In genomic region chr1:90557140-90557539, GRCm38 (mm10) we compare ENCODE assay signal across 11 mouse cellular contexts. TPM values are rescaled to one million over a fixed set of nuclear protein-coding genes. Genes with fewer than 3 reads are reported as not detected.
A peak's percentile ranks its signal among the peaks of the same experiment; 100 is the strongest.
DNase-seq lines count a peak whose midpoint lies in the region; ATAC-seq and TF ChIP-seq lines count a peak whose summit lies in the region.
"Had no signal": no experiment of that assay in that cellular context is flagged by ENCODE, and none has a peak within 500 bp of the region (broad histone marks: within the 10 kb centered on the region; RNA-seq: fewer than 3 reads in every experiment).

No protein-coding gene starts in this region.

- in situ Hi-C loops in ES-E14 (cut with MboI; ENCODE audit: low sequenced_read_pairs in 2 of 2, unreplicated experiment in 2 of 2) = no loop called here

- no peak overlapping the region for H3K9ac ChIP-seq in ES-E14 (ENCODE audit: insufficient read depth, low read depth, low read length, poor library complexity, severe bottlenecking)
- H3K9ac ChIP-seq in limb, embryonic 11.5 days (ENCODE audit: low read length) = no peak overlapping the region
- H3K9ac ChIP-seq: hindbrain, embryonic 15.5 days had no signal

- ATAC-seq in limb, embryonic 11.5 days (ENCODE audit: insufficient number of reproducible peaks, low FRiP score, low TSS enrichment, low read depth) = no peak

- H3K4me2 ChIP-seq in limb, embryonic 11.5 days (ENCODE audit: low read depth, severe bottlenecking) = no peak overlapping the region
- H3K4me2 ChIP-seq: hindbrain, embryonic 15.5 days had no signal

- H3K27me3 ChIP-seq in heart, embryonic 10.5 days (ENCODE audit: insufficient read depth, poor library complexity, severe bottlenecking) = no peaks in the 10 kb centered on the region
- H3K27me3 ChIP-seq in limb, embryonic 11.5 days (ENCODE audit: control insufficient read depth, insufficient read depth, low read length) = no peaks in the 10 kb centered on the region
- H3K27me3 ChIP-seq: hindbrain, embryonic 15.5 days had no signal

- no peak overlapping the region for H3K27ac ChIP-seq in heart, embryonic 10.5 days
- H3K27ac ChIP-seq in ES-E14 (ENCODE audit: insufficient read depth, low read depth, low read length, poor library complexity, severe bottlenecking) = no peak overlapping the region
- no peak overlapping the region for H3K27ac ChIP-seq in limb, embryonic 11.5 days (replicated peaks; ENCODE audit: low read depth, low read length)
- H3K27ac ChIP-seq: hindbrain, embryonic 15.5 days had no signal

- no peak overlapping the region for H3K4me3 ChIP-seq in heart, embryonic 10.5 days
- H3K4me3 ChIP-seq in ES-E14 (ENCODE audit: insufficient read depth in 1 of 2, low read depth in 1 of 2, low read length in 2 of 2, poor library complexity in 1 of 2, severe bottlenecking in 1 of 2) = no peak overlapping the region
- no peak overlapping the region for H3K4me3 ChIP-seq in limb, embryonic 11.5 days (ENCODE audit: low read depth, low read length)
- H3K4me3 ChIP-seq: hindbrain, embryonic 15.5 days had no signal

- H3K4me1 ChIP-seq in heart, embryonic 10.5 days = peaks cover 10% of the 10 kb centered on the region
- H3K4me1 ChIP-seq in ES-E14 (ENCODE audit: control insufficient read depth in 2 of 2, insufficient read depth in 2 of 2, low read length in 2 of 2, poor library complexity in 1 of 2) = no peaks in the 10 kb centered on the region
- H3K4me1 ChIP-seq in limb, embryonic 11.5 days (ENCODE audit: control insufficient read depth, insufficient read depth, low read length) = no peaks in the 10 kb centered on the region
- H3K4me1 ChIP-seq: hindbrain, embryonic 15.5 days had no signal

- no peaks in the 10 kb centered on the region for H3K9me3 ChIP-seq in heart, embryonic 10.5 days
- no peaks in the 10 kb centered on the region for H3K9me3 ChIP-seq in ES-E14 (ENCODE audit: control insufficient read depth, insufficient read depth, low read depth, low read length)
- no peaks in the 10 kb centered on the region for H3K9me3 ChIP-seq in limb, embryonic 11.5 days (ENCODE audit: control insufficient read depth, low read length)
- H3K9me3 ChIP-seq: hindbrain, embryonic 15.5 days had no signal

- peak; percentile 25 for DNase-seq in heart, postnatal 4 days
- DNase-seq in heart, embryonic 10.5 days (ENCODE audit: low spot score) = no peak
- peak; percentile 11 for DNase-seq in lung, postnatal 10 days
- DNase-seq in lung, postnatal 25 days (ENCODE audit: low spot score) = no peak
- DNase-seq in ES-E14 (ENCODE audit: low read depth, low spot score) = peak; percentile 48
- DNase-seq in limb, embryonic 11.5 days (ENCODE audit: low spot score) = peak; percentile 55
- no peak for DNase-seq in ovary, postnatal 14 days (ENCODE audit: low spot score)
- DNase-seq in embryo, embryonic 9.5 days (ENCODE audit: extremely low spot score) = no peak
- DNase-seq: heart, adult 11 months; layer of hippocampus, postnatal 36 days had no signal

- H3K36me3 ChIP-seq in heart, embryonic 10.5 days = no peaks in the 10 kb centered on the region
- H3K36me3 ChIP-seq in ES-E14 (ENCODE audit: control insufficient read depth, insufficient read depth, low read length, poor library complexity, severe bottlenecking) = no peaks in the 10 kb centered on the region
- no peaks in the 10 kb centered on the region for H3K36me3 ChIP-seq in limb, embryonic 11.5 days (ENCODE audit: control insufficient read depth, insufficient read depth, low read length)
- H3K36me3 ChIP-seq: hindbrain, embryonic 15.5 days had no signal

- 82% methylated on average over 1 of the region's 1 CpGs for WGBS in heart, embryonic 10.5 days
- WGBS in limb, embryonic 11.5 days = 84% methylated on average over 1 of the region's 1 CpGs

TF ChIP-seq in ES-E14, 5 proteins besides CTCF, POLR2A, EP300 and RAD21:
- TF ChIP-seq MAFK (IDR thresholded peaks at IDR 0.05; ENCODE audit: insufficient read depth, low read depth, low read length) = no peak
- TF ChIP-seq ZC3H11A (IDR thresholded peaks at IDR 0.05; ENCODE audit: borderline replicate concordance, low read depth, low read length) = peak; percentile 75
TF ChIP-seq in ES-E14: peak in this region for 1.

RNA-seq across cellular contexts. Expression of gene Cops8, which starts 45.6 kb away (rescaled TPM):
- 10 to 100 TPM; 78.6 to 91.6 TPM for total RNA-seq in heart, postnatal 4 days (2021)
- polyA plus RNA-seq in heart, embryonic 10.5 days (2016; fragmentation: Nextera tagmentation; extraction: Ambion mirVana) = 157 and 170 TPM in 2 replicates
- 60.9 and 84.6 TPM in 2 replicates for total RNA-seq in ES-E14 (2012; rRNA removed)
- polyA plus RNA-seq in limb, embryonic 11.5 days (2014; fragmentation: Nextera tagmentation; extraction: Ambion mirVana) = 205 and 212 TPM in 2 replicates

Comparison
In these comparisons a context has a peak if more than half of its experiments do, and no peak if none do; other contexts are left out.
1. DNase-seq: peak in heart, postnatal 4 days (single experiment), lung, postnatal 10 days (single experiment), ES-E14 (single experiment) and limb, embryonic 11.5 days (single experiment); none in heart, embryonic 10.5 days (single experiment), lung, postnatal 25 days (single experiment), ovary, postnatal 14 days (single experiment) and embryo, embryonic 9.5 days (single experiment).